Mouse (Mus musculus) heart, embryonic 16.5 days (tissue): Measurements from ENCODE around the gene Ccdc66. TPM values are rescaled to one million over a fixed set of nuclear protein-coding genes. Genes with fewer than 3 reads are reported as not detected.

Experiments
- ATAC-seq: fragments of 200-750 bp; cut with Nextera tagmentation; replicated peaks from 2 replicates; pipeline ENCODE4 v1.8.0; 2017; ENCODE audit warnings: moderate number of reproducible peaks; ENCODE audit not compliant: insufficient read depth, low FRiP score; ENCODE audit errors: extremely low read depth
- H3K27ac ChIP-seq: fragments of 300-500 bp; sonication (generic); 2 replicates; pipeline ENCODE4 v1.5.1; 2014; ENCODE audit warnings: mild to moderate bottlenecking, low read length, control low read depth, moderate library complexity
- H3K27me3 ChIP-seq: fragments of 300-500 bp; sonication (generic); 2 replicates; pipeline ENCODE4 v1.6.1; 2014; ENCODE audit warnings: low read length, mixed read lengths; ENCODE audit not compliant: control insufficient read depth, insufficient read depth
- H3K36me3 ChIP-seq: fragments of 300-500 bp; sonication (generic); 2 replicates; pipeline ENCODE4 v1.6.1; 2014; ENCODE audit not compliant: control insufficient read depth, insufficient read depth
- H3K4me1 ChIP-seq: fragments of 300-500 bp; sonication (generic); 2 replicates; pipeline ENCODE4 v1.6.1; 2014; ENCODE audit warnings: low read length, mixed read lengths; ENCODE audit not compliant: control insufficient read depth, insufficient read depth
- H3K4me2 ChIP-seq: fragments of 300-500 bp; sonication (generic); 2 replicates; pipeline ENCODE4 v1.6.1; 2014; ENCODE audit warnings: low read depth, mild to moderate bottlenecking, control low read depth, low read length
- H3K4me3 ChIP-seq: fragments of 300-500 bp; sonication (generic); 2 replicates; pipeline ENCODE4 v1.5.1; 2014; ENCODE audit warnings: mild to moderate bottlenecking, control low read depth, low read length
- H3K9ac ChIP-seq: fragments of 300-500 bp; sonication (generic); 2 replicates; pipeline ENCODE4 v1.6.1; 2014; ENCODE audit warnings: low read length, control low read depth
- H3K9me3 ChIP-seq: fragments of 300-500 bp; sonication (generic); replicated peaks from 2 replicates; pipeline ENCODE4 v1.6.1; 2016; ENCODE audit warnings: low read length; ENCODE audit not compliant: control insufficient read depth
- WGBS: fragments of 180-500 bp; shearing (Covaris S2); extraction: QIAGEN DNeasy Blood & Tissue Kit; methylation state at CpG from one replicate; pipeline ENCODE4 v1.1.7; 2014; 5-methylcytosine and 5-hydroxymethylcytosine counted together
- polyA plus RNA-seq: library from polyadenylated mRNA; unstranded; fragments of >200 nt; fragmentation: Nextera tagmentation; extraction: Ambion mirVana; gene quantifications from 2 replicates; pipeline ENCODE4 v1.2.1, GENCODE M21; 2015

Ccdc66 gene
- polyA plus RNA-seq: 8.9 and 10.6 TPM in 2 replicates

- peak within 1 kb of the TSS; percentile 86 for H3K4me2 ChIP-seq
- peak within 1 kb of the TSS; percentile 53 for H3K27ac ChIP-seq
- H3K27me3 ChIP-seq: no peaks in the 10 kb centered on the region
- peak within 1 kb of the TSS; percentile 81 for H3K4me3 ChIP-seq
- ATAC-seq: peak; percentile 97
- no peaks in the 10 kb centered on the region for H3K36me3 ChIP-seq
- H3K9ac ChIP-seq: peak within 1 kb of the TSS; percentile 84
- H3K9me3 ChIP-seq: no peaks in the 10 kb centered on the region
- H3K4me1 ChIP-seq: peaks cover 7% of the 10 kb centered on the region
- under 1% methylated on average over 51 of the region's 51 CpGs for WGBS
Observed at GRCm38 (mm10) chr14:27507894-27508643, at the start of gene Ccdc66. Gene Ccdc66, minus strand, starts transcription at chr14:27508460.

GRCm38 (mm10) chr14:27543838-27544426 is 35.7 kb upstream of the Ccdc66 start:
- Histone ChIP-seq H3K27me3 (no peaks in the 10 kb centered on the region), H3K9me3 (peaks cover 7% of the 10 kb centered on the region; the same call in 1 of the 2 replicates), H3K4me2 (no peak overlapping the region), H3K9ac (no peak overlapping the region), H3K36me3 (no peaks in the 10 kb centered on the region), H3K4me3 (no peak overlapping the region), H3K27ac (no peak overlapping the region), H3K4me1 (no peaks in the 10 kb centered on the region)
- ATAC-seq: no peak
- 74% methylated on average over 4 of the region's 4 CpGs for WGBS

DNA sequence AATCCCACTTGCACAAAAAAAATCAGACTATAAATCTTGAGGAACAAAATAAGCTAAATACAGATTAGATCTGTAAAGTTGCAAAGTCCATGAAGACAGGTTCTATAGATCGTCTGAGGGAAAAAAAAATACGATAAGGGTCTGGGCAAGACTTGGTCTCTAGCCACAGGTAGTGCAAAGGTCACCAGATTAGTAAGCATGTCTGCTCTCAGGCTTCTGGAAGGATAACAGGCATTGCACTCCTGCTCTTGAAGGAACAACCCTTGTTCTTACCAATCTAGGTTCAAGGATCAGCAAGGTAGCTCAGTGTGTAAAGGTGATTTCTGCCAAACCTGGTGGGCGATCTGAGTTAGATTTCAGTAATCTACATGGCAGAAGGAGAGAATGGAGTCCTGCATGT is 28.2 kb upstream of the Ccdc66 start:
- 0 out of 2 replicates have a peak, but pooled peaks cover under 1% of the 10 kb centered on the region for H3K9me3 ChIP-seq
- no peak overlapping the region for H3K4me3 ChIP-seq
- H3K4me2 ChIP-seq: no peak overlapping the region
- WGBS: 60% methylated on average over 3 of the region's 3 CpGs
- no peak for ATAC-seq
- H3K4me1 ChIP-seq: no peaks in the 10 kb centered on the region
- no peaks in the 10 kb centered on the region for H3K27me3 ChIP-seq
- no peaks in the 10 kb centered on the region for H3K36me3 ChIP-seq
- H3K9ac ChIP-seq: no peak overlapping the region
- no peak overlapping the region for H3K27ac ChIP-seq

DNA sequence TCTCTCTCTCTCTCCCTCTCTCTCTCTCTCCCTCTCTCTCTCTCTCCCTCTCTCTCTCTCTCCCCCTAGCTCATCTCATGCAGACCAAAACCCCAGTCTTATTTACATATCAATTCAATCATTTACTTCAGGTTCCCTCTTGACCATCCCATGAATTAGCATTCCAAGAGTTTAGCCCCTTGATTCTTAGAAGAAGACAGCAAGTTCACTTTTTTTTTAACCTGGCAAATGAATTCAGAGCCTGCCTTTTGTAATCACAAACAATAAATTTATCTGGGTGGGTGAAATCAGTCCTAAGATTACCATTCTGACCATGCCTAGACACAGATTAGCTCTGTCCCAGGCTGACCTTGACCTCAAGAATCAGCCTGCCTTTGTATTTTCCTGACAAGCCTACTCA is 16.3 kb upstream of the Ccdc66 start:
- no peak for ATAC-seq
- peaks cover 7% of the 10 kb centered on the region; the same call in 1 of the 2 replicates for H3K9me3 ChIP-seq
- no peaks in the 10 kb centered on the region for H3K27me3 ChIP-seq
- no peak overlapping the region for H3K4me3 ChIP-seq
- no peaks in the 10 kb centered on the region for H3K36me3 ChIP-seq
- no peak overlapping the region for H3K9ac ChIP-seq
- no peak overlapping the region for H3K27ac ChIP-seq
- no peak overlapping the region for H3K4me2 ChIP-seq
- H3K4me1 ChIP-seq: no peaks in the 10 kb centered on the region

GRCm38 (mm10) chr14:27508644-27509301 is 513 bp upstream of the Ccdc66 start:
- no peaks in the 10 kb centered on the region for H3K9me3 ChIP-seq
- 24% methylated on average over 15 of the region's 15 CpGs for WGBS
- ATAC-seq: peak; percentile 33; the same call in 1 of the 2 replicates
- peaks cover 7% of the 10 kb centered on the region for H3K4me1 ChIP-seq
- H3K27me3 ChIP-seq: no peaks in the 10 kb centered on the region
- peak overlapping the region; percentile 86 for H3K4me2 ChIP-seq
- H3K9ac ChIP-seq: peak overlapping the region; percentile 84
- H3K36me3 ChIP-seq: no peaks in the 10 kb centered on the region
- H3K27ac ChIP-seq: peak overlapping the region; percentile 52
- H3K4me3 ChIP-seq: peak overlapping the region; percentile 81

DNA sequence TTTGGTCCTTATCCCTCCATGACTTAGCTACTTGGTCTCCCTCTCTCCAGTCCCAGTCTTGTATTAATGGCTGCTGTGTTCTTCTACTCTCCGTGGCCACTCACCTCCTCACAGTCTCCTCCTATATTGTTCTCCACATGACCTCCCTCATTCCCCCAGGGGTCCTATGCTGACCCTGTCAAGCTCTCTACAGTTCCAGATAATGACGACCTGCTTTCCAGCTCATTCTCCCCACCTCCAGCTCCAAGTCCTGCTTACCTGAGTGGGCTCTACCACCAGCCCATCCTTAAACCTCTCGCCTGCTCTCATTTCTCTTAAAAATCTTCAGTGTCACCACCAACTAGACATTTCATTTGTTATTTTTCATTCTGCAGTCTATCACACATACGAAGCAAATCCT is 7.2 kb downstream of the Ccdc66 start:
- ATAC-seq: no peak
- Histone ChIP-seq H3K36me3 (peaks cover 16% of the 10 kb centered on the region), H3K27ac (no peak overlapping the region), H3K9ac (no peak overlapping the region), H3K27me3 (no peaks in the 10 kb centered on the region), H3K4me1 (no peaks in the 10 kb centered on the region), H3K4me3 (no peak overlapping the region), H3K9me3 (no peaks in the 10 kb centered on the region), H3K4me2 (no peak overlapping the region)
- 81% methylated on average over 4 of the region's 4 CpGs for WGBS

GRCm38 (mm10) chr14:27493516-27493915 is 14.7 kb downstream of the Ccdc66 start:
- H3K9me3 ChIP-seq: no peaks in the 10 kb centered on the region
- H3K27ac ChIP-seq: no peak overlapping the region
- peaks cover 60% of the 10 kb centered on the region for H3K36me3 ChIP-seq
- H3K4me1 ChIP-seq: no peaks in the 10 kb centered on the region
- ATAC-seq: no peak
- 92% methylated on average over 4 of the region's 4 CpGs for WGBS
- H3K27me3 ChIP-seq: no peaks in the 10 kb centered on the region
- H3K4me2 ChIP-seq: no peak overlapping the region
- no peak overlapping the region for H3K4me3 ChIP-seq
- H3K9ac ChIP-seq: no peak overlapping the region

GRCm38 (mm10) chr14:27491399-27491798 is 16.9 kb downstream of the Ccdc66 start:
- WGBS: 91% methylated on average over 5 of the region's 5 CpGs
- H3K4me2 ChIP-seq: no peak overlapping the region
- H3K27ac ChIP-seq: no peak overlapping the region
- ATAC-seq: no peak
- H3K4me1 ChIP-seq: no peaks in the 10 kb centered on the region
- no peak overlapping the region for H3K4me3 ChIP-seq
- H3K36me3 ChIP-seq: peaks cover 51% of the 10 kb centered on the region
- H3K9ac ChIP-seq: no peak overlapping the region
- H3K27me3 ChIP-seq: no peaks in the 10 kb centered on the region
- H3K9me3 ChIP-seq: no peaks in the 10 kb centered on the region

DNA sequence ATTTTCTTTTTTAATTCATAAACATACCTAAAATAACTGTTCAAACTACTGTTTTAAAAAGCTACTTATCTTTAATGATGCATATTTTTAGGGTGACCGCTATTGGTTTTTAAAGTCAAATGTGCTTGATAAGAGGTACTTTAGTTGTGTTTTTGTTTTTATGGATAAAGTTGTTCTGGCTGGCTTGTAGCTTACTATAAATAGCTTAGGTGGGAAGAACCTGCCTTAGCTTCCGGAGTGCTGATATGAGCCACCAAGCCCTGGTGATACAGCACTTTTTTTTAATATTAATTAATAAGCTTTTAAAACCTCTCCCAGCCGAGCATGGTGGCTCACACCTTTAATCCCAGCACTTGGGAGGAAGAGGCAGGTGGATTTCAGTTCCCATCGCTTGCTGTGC is 61.3 kb downstream of the Ccdc66 start:
- Histone ChIP-seq H3K4me2 (no peak overlapping the region), H3K9ac (no peak overlapping the region), H3K9me3 (no peaks in the 10 kb centered on the region), H3K36me3 (peaks cover 23% of the 10 kb centered on the region), H3K4me3 (no peak overlapping the region), H3K27ac (no peak overlapping the region), H3K4me1 (0 out of 2 replicates have a peak, but pooled peaks cover 3% of the 10 kb centered on the region), H3K27me3 (no peaks in the 10 kb centered on the region)
- ATAC-seq: no peak
- 64% methylated on average over 4 of the region's 4 CpGs for WGBS
